22 mouse cellular contexts compared by ENCODE assay signal in genomic region chr2:147961633-147962032, GRCm38 (mm10).
A peak's percentile ranks its signal among the peaks of the same experiment; 100 is the strongest.
DNase-seq lines count a peak whose midpoint lies in the region; ATAC-seq and TF ChIP-seq lines count a peak whose summit lies in the region.
"Had no signal": no experiment of that assay in that cellular context is flagged by ENCODE, and none has a peak within 500 bp of the region (broad histone marks: within the 10 kb centered on the region; RNA-seq: fewer than 3 reads in every experiment).

No protein-coding gene starts in this region.

- H3K4me2 ChIP-seq in heart, embryonic 11.5 days, result no peak overlapping the region
- no peak overlapping the region for H3K4me2 ChIP-seq in lung, embryonic 16.5 days (ENCODE audit: low read depth, low read length)
- H3K4me2 ChIP-seq in stomach, embryonic 14.5 days (replicated peaks; ENCODE audit: low read depth, low read length), result 0 out of 2 replicates have a peak overlapping the region, but pooled peaks have one; percentile 10
- H3K4me2 ChIP-seq: embryonic facial prominence, embryonic 12.5 days; forebrain, embryonic 12.5 days; heart, embryonic 12.5 days had no signal

- peak; percentile 57 for DNase-seq in heart, adult 11 months
- DNase-seq in lung, postnatal 14 days, result no peak
- no peak for DNase-seq in thymus, adult 18-20 months
- no peak for DNase-seq in left cerebral cortex, adult 2 months (ENCODE audit: extremely low spot score in 1 of 2, low spot score in 2 of 2)
- DNase-seq: adrenal gland, adult 8-10 months; adrenal gland, postnatal 36 days; B cell, adult 2 months; cerebellum, adult 11 months; cerebellum, adult 8-10 months; cerebellum, postnatal 25 days; gastrocnemius, postnatal 10 days; heart, adult 2 months had no signal

- no peak overlapping the region for H3K4me3 ChIP-seq in heart, embryonic 11.5 days (ENCODE audit: low read depth, low read length)
- H3K4me3 ChIP-seq in lung, embryonic 16.5 days (ENCODE audit: low read length), result no peak overlapping the region
- no peak overlapping the region for H3K4me3 ChIP-seq in stomach, embryonic 14.5 days (ENCODE audit: low read depth, low read length)
- no peak overlapping the region for H3K4me3 ChIP-seq in left cerebral cortex, adult 2 months
- H3K4me3 ChIP-seq: embryonic facial prominence, embryonic 12.5 days; forebrain, embryonic 12.5 days; heart, adult 2 months; heart, embryonic 12.5 days; hindbrain, embryonic 10.5 days had no signal

- H3K27ac ChIP-seq in heart, embryonic 11.5 days (ENCODE audit: low read depth, low read length), result no peak overlapping the region
- peak overlapping the region; percentile 44; the same call in 1 of the 2 replicates for H3K27ac ChIP-seq in lung, embryonic 16.5 days (ENCODE audit: low read length)
- H3K27ac ChIP-seq in stomach, embryonic 14.5 days (ENCODE audit: low read length), result peak overlapping the region; percentile 44; the same call in 1 of the 2 replicates
- H3K27ac ChIP-seq in left cerebral cortex, adult 2 months, result no peak overlapping the region
- H3K27ac ChIP-seq: embryonic facial prominence, embryonic 12.5 days; forebrain, embryonic 12.5 days; heart, adult 2 months; hindbrain, embryonic 10.5 days had no signal

- 47% methylated on average over 6 of the region's 6 CpGs for WGBS in heart, embryonic 11.5 days (ENCODE audit: insufficient replicate concordance)
- WGBS in lung, embryonic 16.5 days, result 33% methylated on average over 6 of the region's 6 CpGs
- WGBS in stomach, embryonic 14.5 days, result 44% methylated on average over 6 of the region's 6 CpGs

- H3K27me3 ChIP-seq in heart, embryonic 11.5 days (ENCODE audit: control insufficient read depth, insufficient read depth, low read length), result no peaks in the 10 kb centered on the region
- H3K27me3 ChIP-seq in lung, embryonic 16.5 days (ENCODE audit: control insufficient read depth, insufficient read depth, low read depth, low read length), result no peaks in the 10 kb centered on the region
- H3K27me3 ChIP-seq in stomach, embryonic 14.5 days (ENCODE audit: control insufficient read depth, insufficient read depth, low read length), result no peaks in the 10 kb centered on the region
- H3K27me3 ChIP-seq: embryonic facial prominence, embryonic 12.5 days; forebrain, embryonic 12.5 days had no signal

- H3K9me3 ChIP-seq in heart, embryonic 11.5 days (replicated peaks; ENCODE audit: control insufficient read depth, low read length), result no peaks in the 10 kb centered on the region
- H3K9me3 ChIP-seq in lung, embryonic 16.5 days (ENCODE audit: control insufficient read depth, low read length), result no peaks in the 10 kb centered on the region
- no peaks in the 10 kb centered on the region for H3K9me3 ChIP-seq in stomach, embryonic 14.5 days (ENCODE audit: control insufficient read depth, low read depth, low read length)
- H3K9me3 ChIP-seq: embryonic facial prominence, embryonic 12.5 days; forebrain, embryonic 12.5 days; heart, embryonic 12.5 days; hindbrain, embryonic 10.5 days had no signal

- ATAC-seq in heart, embryonic 11.5 days (replicated peaks; ENCODE audit: insufficient number of reproducible peaks, low FRiP score, low TSS enrichment), result no peak
- ATAC-seq in lung, embryonic 16.5 days (ENCODE audit: low read depth), result no peak
- ATAC-seq in stomach, embryonic 14.5 days (ENCODE audit: insufficient number of reproducible peaks, insufficient read depth, low FRiP score, low read depth), result peak; percentile 82
- ATAC-seq: CD4-positive, CD25-positive, alpha-beta regulatory T cell, adult 4 months; forebrain, embryonic 16.5 days had no signal

- intact Hi-C loops in left cerebral cortex, adult 2 months (cut with DNase I), result no loop called here

- no peak overlapping the region for H3K9ac ChIP-seq in heart, embryonic 11.5 days (ENCODE audit: low read depth, low read length)
- no peak overlapping the region for H3K9ac ChIP-seq in lung, embryonic 16.5 days (ENCODE audit: low read length)
- no peak overlapping the region for H3K9ac ChIP-seq in stomach, embryonic 14.5 days (replicated peaks; ENCODE audit: low read depth, low read length)
- H3K9ac ChIP-seq: embryonic facial prominence, embryonic 12.5 days; forebrain, embryonic 12.5 days; heart, embryonic 12.5 days had no signal

- H3K36me3 ChIP-seq in heart, embryonic 11.5 days (ENCODE audit: control insufficient read depth, insufficient read depth, low read length), result no peaks in the 10 kb centered on the region
- no peaks in the 10 kb centered on the region; the same call in 1 of the 2 replicates for H3K36me3 ChIP-seq in lung, embryonic 16.5 days (ENCODE audit: control insufficient read depth, insufficient read depth, low read length)
- 0 out of 2 replicates have a peak, but pooled peaks cover 2% of the 10 kb centered on the region for H3K36me3 ChIP-seq in stomach, embryonic 14.5 days (ENCODE audit: control insufficient read depth, insufficient read depth, low read length)
- H3K36me3 ChIP-seq: embryonic facial prominence, embryonic 12.5 days; forebrain, embryonic 12.5 days; G1E; heart, embryonic 12.5 days; hindbrain, embryonic 10.5 days had no signal

- no peaks in the 10 kb centered on the region for H3K4me1 ChIP-seq in heart, embryonic 11.5 days (ENCODE audit: control insufficient read depth, insufficient read depth, low read length)
- H3K4me1 ChIP-seq in lung, embryonic 16.5 days (replicated peaks; ENCODE audit: control insufficient read depth, insufficient read depth, low read length), result peaks cover 5% of the 10 kb centered on the region
- peaks cover 6% of the 10 kb centered on the region; the same call in 1 of the 2 replicates for H3K4me1 ChIP-seq in stomach, embryonic 14.5 days (ENCODE audit: control insufficient read depth, insufficient read depth, low read length)
- H3K4me1 ChIP-seq: embryonic facial prominence, embryonic 12.5 days; forebrain, embryonic 12.5 days; heart, embryonic 12.5 days had no signal

- no peak for TF ChIP-seq CTCF in left cerebral cortex, adult 2 months (IDR thresholded peaks at IDR 0.05)

Comparison
In these comparisons a context has a peak if more than half of its experiments do, and no peak if none do; other contexts are left out.
1. H3K27ac ChIP-seq: peak in lung, embryonic 16.5 days (single experiment) and stomach, embryonic 14.5 days (single experiment); none in heart, embryonic 11.5 days (single experiment) and left cerebral cortex, adult 2 months (single experiment).